Mouse (Mus musculus): ENCODE results near the gene Znrd1. TPM values are rescaled to one million over a fixed set of nuclear protein-coding genes. Genes with fewer than 3 reads are reported as not detected.

Znrd1 gene
- total RNA-seq (2023): 52.5 TPM

GRCm38 (mm10) chr17:36957999-36958743, at the start of gene Znrd1, which contains the start of gene Znrd1as:
TSS of gene Znrd1 (minus strand) at chr17:36958559.
TSS of gene Znrd1as (plus strand) at chr17:36958592.

GRCm38 (mm10) chr17:37000863-37001262, 42.5 kb upstream of the Znrd1 start, which contains the start of gene Zfp57:
TSS of gene Zfp57 (plus strand) at chr17:37001163.

GRCm38 (mm10) chr17:36989437-36989836, 31.1 kb upstream of the Znrd1 start, which contains the start of gene H2-M5:
TSS of gene H2-M5 (minus strand) at chr17:36989537.

GRCm38 (mm10) chr17:36981221-36981813, 23.0 kb upstream of the Znrd1 start, which contains the start of gene 2410137M14Rik:
TSS of gene 2410137M14Rik (minus strand) at chr17:36981237.

GRCm38 (mm10) chr17:36950981-36951947, 7.1 kb downstream of the Znrd1 start, which contains the start of gene Ppp1r11:
TSS of gene Ppp1r11 (minus strand) at chr17:36951741.

GRCm38 (mm10) chr17:36942791-36943471, 15.4 kb downstream of the Znrd1 start, which contains the start of gene Rnf39:
TSS of gene Rnf39 (plus strand) at chr17:36942918.

Other genes starting within 250 kb of the Znrd1 start
- gene H2-M10.5, start 185.6 kb downstream of the Znrd1 start, total RNA-seq (2023): not detected
- not detected for gene H2-M10.6, start 146.4 kb downstream of the Znrd1 start, total RNA-seq (2023)
- gene Trim26, start 121.4 kb downstream of the Znrd1 start, total RNA-seq (2023): 112 TPM
- gene Trim15, start 91.3 kb downstream of the Znrd1 start, total RNA-seq (2023): not detected
- 0.27 TPM for gene Trim10, start 89.0 kb downstream of the Znrd1 start, total RNA-seq (2023)
- not detected for gene Trim40, start 68.4 kb downstream of the Znrd1 start, total RNA-seq (2023)
- gene Trim31, start 60.4 kb downstream of the Znrd1 start, total RNA-seq (2023): not detected
- 1.2 TPM for gene Rnf39, start 15.6 kb downstream of the Znrd1 start, total RNA-seq (2023)
- gene Ppp1r11, start 6.8 kb downstream of the Znrd1 start, total RNA-seq (2023): 47.8 TPM
- 1.4 TPM for gene Znrd1as, start within 50 bp of the Znrd1 start, total RNA-seq (2023)
- not detected for gene 2410137M14Rik, start 22.7 kb upstream of the Znrd1 start, total RNA-seq (2023)
- gene H2-M5, start 31.0 kb upstream of the Znrd1 start, total RNA-seq (2023): not detected
- gene Zfp57, start 42.6 kb upstream of the Znrd1 start, total RNA-seq (2023): not detected
- gene Mog, start 64.8 kb upstream of the Znrd1 start, total RNA-seq (2023): not detected
- gene Gabbr1, start 87.4 kb upstream of the Znrd1 start, total RNA-seq (2023): 116 TPM
- gene Olfr90, start 129.9 kb upstream of the Znrd1 start, total RNA-seq (2023): not detected
- gene Olfr91, start 139.7 kb upstream of the Znrd1 start, total RNA-seq (2023): not detected
- gene Olfr92, start 161.5 kb upstream of the Znrd1 start, total RNA-seq (2023): not detected
- gene Olfr93, start 202.9 kb upstream of the Znrd1 start, total RNA-seq (2023): not detected
- gene Ubd, start 235.3 kb upstream of the Znrd1 start, total RNA-seq (2023): not detected
- gene Olfr94, start 242.4 kb upstream of the Znrd1 start, total RNA-seq (2023): not detected

Data from CD4-positive naive resting alpha-beta T cell, adult 57 days (primary cell).